ENCODE assay signal across 8 mouse cellular contexts in genomic region chr5:142400981-142401640, GRCm38 (mm10). TPM values are rescaled to one million over a fixed set of nuclear protein-coding genes. Genes with fewer than 3 reads are reported as not detected.
DNase-seq lines count a peak whose midpoint lies in the region; ATAC-seq lines count a peak whose summit lies in the region.

Gene Foxk1, plus strand, starts transcription at chr5:142401497.

- peak; percentile 93 for ATAC-seq in hindbrain, embryonic 15.5 days (ENCODE audit: low FRiP score, low read depth)

- no peaks in the 10 kb centered on the region for H3K27me3 ChIP-seq in hindbrain, embryonic 15.5 days

- H3K27ac ChIP-seq in hindbrain, embryonic 15.5 days (replicated peaks), result peak within 1 kb of the TSS; percentile 93

- H3K9me3 ChIP-seq in hindbrain, embryonic 15.5 days, result no peaks in the 10 kb centered on the region

- peak; percentile 60 for DNase-seq in WW6 (ENCODE audit: low read depth, low spot score)
- DNase-seq in cerebellum, postnatal 36 days, result peak; percentile 96
- DNase-seq in gastrocnemius, adult 18-20 months (ENCODE audit: low spot score), result peak; percentile 92
- DNase-seq in layer of hippocampus, postnatal 36 days, result peak; percentile 95 to 96
- DNase-seq in lung, postnatal 25 days (ENCODE audit: low spot score), result peak; percentile 92
- DNase-seq in retina, adult 2 months (ENCODE audit: low read depth, low spot score), result peak; percentile 57
- DNase-seq in thymus, postnatal 36 days, result peak; percentile 95 to 98

- peak within 1 kb of the TSS; percentile 99 for H3K9ac ChIP-seq in hindbrain, embryonic 15.5 days

- peak within 1 kb of the TSS; percentile 82 for H3K4me2 ChIP-seq in hindbrain, embryonic 15.5 days

- peak within 1 kb of the TSS; percentile 99 for H3K4me3 ChIP-seq in hindbrain, embryonic 15.5 days

- H3K4me1 ChIP-seq in hindbrain, embryonic 15.5 days (replicated peaks), result peaks cover 48% of the 10 kb centered on the region

- under 1% methylated on average over 39 of the region's 60 CpGs for WGBS in hindbrain, embryonic 15.5 days

- H3K36me3 ChIP-seq in hindbrain, embryonic 15.5 days, result no peaks in the 10 kb centered on the region

RNA-seq across cellular contexts. Expression of gene Foxk1, which starts in this region (rescaled TPM):
- total RNA-seq in gastrocnemius, adult 18-20 months (2021), result 10 to 100 TPM; 14.5 to 16.4 TPM
- polyA plus RNA-seq in hindbrain, embryonic 15.5 days (2015; fragmentation: Nextera tagmentation; extraction: Ambion mirVana), result 6.1 and 6.6 TPM in 2 replicates
- total RNA-seq in layer of hippocampus, postnatal 36 days (2021), result 10 to 100 TPM; 47.9 to 52.2 TPM

Comparison
In these comparisons a context has a peak if more than half of its experiments do, and no peak if none do; other contexts are left out.
1. Peak in every context shown above with its lines: DNase-seq, ATAC-seq, H3K4me3 ChIP-seq and H3K27ac ChIP-seq.